In genomic region chr1:151345109-151345862, GRCm38 (mm10) we compare ENCODE assay signal across 8 mouse cellular contexts. TPM values are rescaled to one million over a fixed set of nuclear protein-coding genes. Genes with fewer than 3 reads are reported as not detected.
DNase-seq lines count a peak whose midpoint lies in the region; ATAC-seq and TF ChIP-seq lines count a peak whose summit lies in the region.

No protein-coding gene starts in this region.

- H3K4me1 ChIP-seq in E14TG2a.4 (replicated peaks; ENCODE audit: low read depth, low read length), result peaks cover 45% of the 10 kb centered on the region
- H3K4me1 ChIP-seq in forebrain, embryonic 11.5 days (replicated peaks; ENCODE audit: control insufficient read depth, insufficient read depth, low read length), result peaks cover 2% of the 10 kb centered on the region; the same call in 1 of the 2 replicates
- peaks cover 45% of the 10 kb centered on the region for H3K4me1 ChIP-seq in heart, embryonic 16.5 days (ENCODE audit: control insufficient read depth, insufficient read depth, low read length)
- peaks cover 20 to 30% of the 10 kb centered on the region in 2 experiments for H3K4me1 ChIP-seq in liver, embryonic 14.5 days (replicated peaks; ENCODE audit: control insufficient read depth in 2 of 2, insufficient read depth in 2 of 2, low read length in 1 of 2)
- H3K4me1 ChIP-seq in stomach, embryonic 15.5 days, result peaks cover 25% of the 10 kb centered on the region; the same call in 1 of the 2 replicates

- TF ChIP-seq CTCF in E14TG2a.4 (conservative IDR thresholded peaks at IDR 0.05; ENCODE audit: low read length), result no peak
- no peak for TF ChIP-seq CTCF in liver, embryonic 14.5 days (IDR thresholded peaks at IDR 0.05; ENCODE audit: low read depth)

- H3K36me3 ChIP-seq in E14TG2a.4 (ENCODE audit: insufficient read depth, low read length), result peaks cover 9% of the 10 kb centered on the region
- H3K36me3 ChIP-seq in forebrain, embryonic 11.5 days (ENCODE audit: control insufficient read depth, insufficient read depth, low read length), result no peaks in the 10 kb centered on the region
- H3K36me3 ChIP-seq in heart, embryonic 16.5 days (ENCODE audit: control insufficient read depth, insufficient read depth), result peaks cover 6% of the 10 kb centered on the region; the same call in 1 of the 2 replicates
- peaks cover 6% of the 10 kb centered on the region for H3K36me3 ChIP-seq in liver, embryonic 14.5 days (replicated peaks; ENCODE audit: control insufficient read depth, insufficient read depth, low read depth)
- H3K36me3 ChIP-seq in stomach, embryonic 15.5 days, result no peaks in the 10 kb centered on the region

- WGBS in forebrain, embryonic 11.5 days, result under 1% methylated on average over 54 of the region's 55 CpGs
- WGBS in heart, embryonic 16.5 days, result under 1% methylated on average over 55 of the region's 55 CpGs
- WGBS in liver, embryonic 14.5 days (ENCODE audit: insufficient replicate concordance), result under 1% methylated on average over 55 of the region's 55 CpGs
- under 1% methylated on average over 55 of the region's 55 CpGs for WGBS in stomach, embryonic 15.5 days

- H3K27ac ChIP-seq in forebrain, embryonic 11.5 days (ENCODE audit: low read depth, low read length), result peak overlapping the region; percentile 86
- peak overlapping the region; percentile 96 for H3K27ac ChIP-seq in heart, embryonic 16.5 days (ENCODE audit: low read length)
- H3K27ac ChIP-seq in liver, embryonic 14.5 days, result peak overlapping the region; percentile 86
- H3K27ac ChIP-seq in stomach, embryonic 15.5 days, result peak overlapping the region; percentile 93

- H3K4me2 ChIP-seq in forebrain, embryonic 11.5 days (ENCODE audit: low read depth, low read length, severe bottlenecking), result peak overlapping the region; percentile 67
- peak overlapping the region; percentile 71 for H3K4me2 ChIP-seq in heart, embryonic 16.5 days (ENCODE audit: low read depth, low read length)
- peak overlapping the region; percentile 99 for H3K4me2 ChIP-seq in liver, embryonic 14.5 days (ENCODE audit: low read depth)
- H3K4me2 ChIP-seq in stomach, embryonic 15.5 days, result peak overlapping the region; percentile 62

- H3K27me3 ChIP-seq in E14TG2a.4 (ENCODE audit: insufficient read depth, low read length), result no peaks in the 10 kb centered on the region
- no peaks in the 10 kb centered on the region for H3K27me3 ChIP-seq in forebrain, embryonic 11.5 days (ENCODE audit: control insufficient read depth, insufficient read depth, low read length)
- H3K27me3 ChIP-seq in heart, embryonic 16.5 days (ENCODE audit: control insufficient read depth, insufficient read depth, low read length), result no peaks in the 10 kb centered on the region
- no peaks in the 10 kb centered on the region for H3K27me3 ChIP-seq in liver, embryonic 14.5 days (ENCODE audit: control insufficient read depth, insufficient read depth, low read length)
- H3K27me3 ChIP-seq in stomach, embryonic 15.5 days (replicated peaks), result no peaks in the 10 kb centered on the region

- H3K9ac ChIP-seq in forebrain, embryonic 11.5 days (ENCODE audit: low read length), result peak overlapping the region; percentile 96
- peak overlapping the region; percentile 98 for H3K9ac ChIP-seq in heart, embryonic 16.5 days (ENCODE audit: low read length)
- H3K9ac ChIP-seq in liver, embryonic 14.5 days (replicated peaks), result peak overlapping the region; percentile 88
- H3K9ac ChIP-seq in stomach, embryonic 15.5 days, result peak overlapping the region; percentile 78

- H3K9me3 ChIP-seq in E14TG2a.4 (ENCODE audit: low read length), result no peaks in the 10 kb centered on the region
- no peaks in the 10 kb centered on the region for H3K9me3 ChIP-seq in forebrain, embryonic 11.5 days (ENCODE audit: control insufficient read depth, low read length)
- no peaks in the 10 kb centered on the region for H3K9me3 ChIP-seq in heart, embryonic 16.5 days (replicated peaks; ENCODE audit: control insufficient read depth, low read length)
- no peaks in the 10 kb centered on the region for H3K9me3 ChIP-seq in liver, embryonic 14.5 days (ENCODE audit: control insufficient read depth, low read length)
- no peaks in the 10 kb centered on the region for H3K9me3 ChIP-seq in stomach, embryonic 15.5 days

- ATAC-seq in forebrain, embryonic 11.5 days (replicated peaks; ENCODE audit: low FRiP score), result peak; percentile 87
- ATAC-seq in heart, embryonic 16.5 days (replicated peaks; ENCODE audit: extremely low read depth, insufficient read depth, low FRiP score), result peak; percentile 78
- ATAC-seq in liver, embryonic 14.5 days (ENCODE audit: insufficient read depth), result peak; percentile 75
- ATAC-seq in stomach, embryonic 15.5 days (ENCODE audit: insufficient read depth, low FRiP score, low read depth), result peak; percentile 81

- H3K4me3 ChIP-seq in E14TG2a.4 (replicated peaks; ENCODE audit: low read length), result peak overlapping the region; percentile 88
- H3K4me3 ChIP-seq in forebrain, embryonic 11.5 days (ENCODE audit: low read depth, low read length), result peak overlapping the region; percentile 94
- H3K4me3 ChIP-seq in heart, embryonic 16.5 days (ENCODE audit: low read length), result peak overlapping the region; percentile 99
- H3K4me3 ChIP-seq in liver, embryonic 14.5 days (ENCODE audit: insufficient read depth in 1 of 2, low read depth in 2 of 2, low read length in 2 of 2), result peak overlapping the region; percentile 75 to 90
- H3K4me3 ChIP-seq in stomach, embryonic 15.5 days (replicated peaks), result peak overlapping the region; percentile 85

- DNase-seq in c-Kit-positive CD71-positive TER-119-negative erythroid progenitor cells, embryonic 14.5 days (ENCODE audit: low read depth), result peak; percentile 86
- DNase-seq in forebrain, embryonic 11.5 days (ENCODE audit: low spot score), result peak; percentile 97
- peak; percentile 96 to 98 for DNase-seq in kidney, postnatal 25 days
- peak; percentile 86 to 88 (median 86) for DNase-seq in liver, embryonic 14.5 days (ENCODE audit: low read depth in 3 of 3, low spot score in 3 of 3)
- peak; percentile 92 for DNase-seq in neural tube, embryonic 10.5 days (ENCODE audit: extremely low spot score, low spot score)

- no peak for TF ChIP-seq EP300 in liver, embryonic 14.5 days (IDR thresholded peaks at IDR 0.05; ENCODE audit: low read depth)

RNA-seq across cellular contexts. Expression of gene Ivns1abp, which starts 1.0 kb away (rescaled TPM):
- 468 and 472 TPM in 2 replicates for polyA plus RNA-seq in forebrain, embryonic 11.5 days (2014; fragmentation: Nextera tagmentation; extraction: Ambion mirVana)
- polyA plus RNA-seq in heart, embryonic 16.5 days (2015; fragmentation: Nextera tagmentation; extraction: Ambion mirVana), result 360 and 367 TPM in 2 replicates
- 47.4 and 57.0 TPM in 2 replicates for polyA plus RNA-seq in liver, embryonic 14.5 days (2012; rRNA removed)
- 68.6 and 73.3 TPM in 2 replicates for polyA plus RNA-seq in liver, embryonic 14.5 days (2014; fragmentation: Nextera tagmentation; extraction: Ambion mirVana)
- 206 and 241 TPM in 2 replicates for polyA plus RNA-seq in stomach, embryonic 15.5 days (2015; fragmentation: Nextera tagmentation; extraction: Ambion mirVana)

Comparison
In these comparisons a context has a peak if more than half of its experiments do, and no peak if none do; other contexts are left out.
1. Peak in every context shown above with its lines: DNase-seq, ATAC-seq, H3K4me3 ChIP-seq and H3K27ac ChIP-seq.